Mouse (Mus musculus) yolk sac, embryonic 10.5 days (tissue): ENCODE results near the gene Slc22a14.

Experiments used
- DNase-seq: peaks from one replicate; pipeline ENCODE4 v3.0.0-alpha.2; 2017; ENCODE audit warnings: low spot score

The Slc22a14 gene

DNA sequence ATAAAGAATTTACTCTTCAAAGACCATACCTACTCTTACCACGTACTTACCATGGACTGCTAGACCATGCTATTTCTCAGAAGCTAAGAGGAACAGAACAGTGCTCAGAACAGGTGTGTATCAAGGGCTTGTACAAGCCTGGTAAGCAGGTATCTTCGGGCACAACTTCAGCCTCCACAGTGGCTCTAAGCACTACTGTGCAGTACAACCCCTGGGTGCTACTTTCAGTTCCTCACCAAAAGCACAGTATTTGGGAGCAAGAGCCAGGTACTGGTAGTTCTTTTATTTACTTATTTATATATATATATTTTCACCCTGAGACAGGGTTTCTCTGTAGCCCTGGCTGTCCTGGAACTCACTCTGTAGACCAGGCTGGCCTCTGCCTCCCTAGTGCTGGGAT, 104.5 kb downstream of the Slc22a14 start:
- DNase-seq, result no peak

GRCm38 (mm10) chr9:119258785-119259184, 106.6 kb downstream of the Slc22a14 start:
- no peak for DNase-seq

DNA sequence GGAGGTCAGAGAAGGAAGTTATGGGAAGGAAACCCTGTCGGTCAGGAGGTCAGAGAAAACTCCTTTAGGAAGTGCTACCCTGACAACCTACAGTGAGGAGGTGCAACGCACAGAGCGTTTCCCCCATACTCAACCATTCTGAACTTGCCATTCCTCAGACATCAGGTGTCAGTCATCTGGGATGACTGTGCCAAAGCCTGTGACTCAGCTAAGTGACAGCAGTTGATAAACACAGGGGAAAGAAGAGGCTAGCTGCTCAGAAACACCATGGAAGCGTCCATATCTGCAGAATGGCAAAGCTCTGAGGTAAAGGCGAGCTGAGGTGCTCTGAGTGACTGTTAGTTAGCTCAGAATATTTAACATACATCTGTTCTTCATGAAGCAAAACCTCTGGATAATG, 107.2 kb downstream of the Slc22a14 start:
- DNase-seq, result no peak

GRCm38 (mm10) chr9:119256161-119256560, 109.2 kb downstream of the Slc22a14 start:
- DNase-seq, result no peak

- DNase-seq, result no peak
Measured at GRCm38 (mm10) chr9:119255096-119255495, 110.3 kb downstream of the Slc22a14 start.

- DNase-seq, result no peak
Measured at GRCm38 (mm10) chr9:119254187-119254586, 111.2 kb downstream of the Slc22a14 start.

- DNase-seq, result no peak
Measured at GRCm38 (mm10) chr9:119247996-119248395, 117.4 kb downstream of the Slc22a14 start.

DNA sequence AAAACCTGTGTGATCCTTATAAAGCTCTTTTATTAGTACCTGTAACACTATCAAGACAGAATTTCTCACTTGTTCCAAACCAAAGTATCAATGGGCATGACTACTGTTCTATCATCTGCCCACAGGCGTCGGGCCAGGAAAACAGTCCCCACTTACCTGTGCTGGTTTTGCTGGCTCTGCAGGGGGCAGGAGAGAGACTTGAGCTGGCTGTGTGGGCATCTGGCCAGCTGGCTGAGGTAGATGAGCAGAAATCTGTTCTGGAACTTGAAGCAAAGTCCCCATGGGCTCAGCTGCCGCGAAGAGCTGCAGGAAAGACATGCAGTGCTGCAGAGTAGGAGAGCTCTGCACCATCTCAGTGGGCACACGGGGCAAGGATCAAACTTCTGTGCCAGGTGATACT, 118.5 kb downstream of the Slc22a14 start:
- DNase-seq, result no peak

DNA sequence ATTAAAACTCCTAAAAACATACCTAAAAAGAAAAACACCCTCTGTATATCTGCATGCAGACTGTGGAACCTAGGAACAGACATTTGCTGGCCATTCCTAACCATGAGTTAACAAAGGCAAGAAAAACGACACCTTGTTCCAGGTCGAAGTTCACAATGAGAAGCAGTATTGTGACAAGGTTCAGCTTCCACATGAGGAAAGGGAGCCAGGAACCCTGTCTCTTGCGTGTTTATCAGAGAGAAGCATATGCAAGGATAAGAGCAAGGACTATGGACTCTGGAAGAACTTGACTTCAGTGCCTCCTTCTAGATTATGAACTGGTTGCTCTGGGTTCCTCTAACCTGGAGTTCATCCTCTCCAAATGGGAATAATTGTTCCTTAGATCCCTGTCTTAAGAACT, 121.4 kb downstream of the Slc22a14 start:
- peak; percentile 56 for DNase-seq

GRCm38 (mm10) chr9:119241169-119241865, 124.0 kb downstream of the Slc22a14 start:
- DNase-seq, result no peak

DNA sequence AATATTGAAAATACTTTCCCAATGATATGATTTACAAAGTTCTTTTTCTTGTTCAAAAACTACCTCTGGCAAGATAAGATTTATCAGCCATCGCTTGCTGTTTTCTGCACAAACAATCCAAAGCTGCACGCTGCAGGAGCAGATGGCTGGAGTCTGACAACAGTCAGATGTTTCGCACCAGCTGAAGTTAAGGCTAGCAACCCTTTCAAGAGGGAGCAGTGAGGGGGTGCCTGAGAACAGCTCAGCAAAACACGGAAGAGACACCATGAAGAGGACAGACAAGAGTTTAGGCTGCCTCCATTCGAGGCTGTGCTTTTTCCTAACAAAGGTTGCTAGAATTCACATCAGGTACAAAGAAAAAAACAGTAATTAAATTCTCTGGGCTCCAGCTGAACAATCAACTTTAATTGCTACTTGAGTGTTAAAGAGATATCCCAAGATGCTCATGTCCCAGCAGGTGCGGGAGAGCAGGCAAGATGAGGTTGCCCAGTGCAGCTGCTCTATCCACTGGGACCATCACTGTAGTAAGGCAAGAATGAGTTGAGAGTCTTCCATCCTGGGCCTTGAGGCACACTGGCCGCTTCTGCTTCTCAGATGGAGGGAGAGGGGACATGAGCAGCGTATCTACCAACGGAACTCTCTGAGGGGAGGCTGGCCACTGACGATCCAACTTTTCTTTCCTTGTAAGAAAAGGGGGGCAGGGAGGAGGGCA, 124.9 kb downstream of the Slc22a14 start:
- no peak for DNase-seq

DNA sequence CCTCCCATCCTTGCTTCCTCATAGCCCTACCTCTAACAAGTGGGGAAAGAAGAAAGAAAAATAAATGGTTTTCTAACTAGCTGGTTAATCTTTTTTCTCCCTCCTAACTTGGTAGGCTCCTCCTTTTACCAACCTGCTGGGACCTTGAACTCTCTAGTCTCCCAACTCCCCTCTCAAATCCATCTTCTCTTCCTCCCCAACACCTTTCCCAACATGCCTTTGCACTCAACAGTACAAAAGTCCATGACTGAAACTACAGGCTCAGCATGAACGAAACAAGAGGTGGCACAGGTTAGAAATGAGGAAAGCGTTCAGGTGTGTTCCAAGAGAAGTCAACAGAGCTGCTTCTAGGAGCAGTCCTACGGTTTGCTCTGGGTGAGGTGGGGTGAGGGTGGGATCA, 126.1 kb downstream of the Slc22a14 start:
- DNase-seq, result peak; percentile 72

DNA sequence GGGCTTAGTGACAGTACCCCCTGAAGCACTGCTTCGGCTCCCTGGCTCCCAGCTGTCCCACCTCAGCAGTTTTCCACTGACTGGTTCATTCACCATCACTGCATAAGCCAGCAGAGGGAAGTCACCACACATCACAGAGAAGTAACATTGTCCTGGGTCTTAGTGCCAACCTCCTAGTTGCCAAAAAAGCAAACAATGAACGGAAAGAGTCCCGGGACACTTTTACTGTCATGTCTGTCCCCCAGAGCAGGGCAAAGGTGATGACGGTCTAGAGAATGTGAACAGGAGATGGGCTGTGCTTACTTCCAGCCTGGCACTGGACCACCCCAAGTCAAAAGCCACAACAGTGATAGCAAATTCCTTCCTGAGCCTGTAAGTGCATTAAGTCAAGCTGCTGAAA, 126.6 kb downstream of the Slc22a14 start:
- no peak for DNase-seq

DNA sequence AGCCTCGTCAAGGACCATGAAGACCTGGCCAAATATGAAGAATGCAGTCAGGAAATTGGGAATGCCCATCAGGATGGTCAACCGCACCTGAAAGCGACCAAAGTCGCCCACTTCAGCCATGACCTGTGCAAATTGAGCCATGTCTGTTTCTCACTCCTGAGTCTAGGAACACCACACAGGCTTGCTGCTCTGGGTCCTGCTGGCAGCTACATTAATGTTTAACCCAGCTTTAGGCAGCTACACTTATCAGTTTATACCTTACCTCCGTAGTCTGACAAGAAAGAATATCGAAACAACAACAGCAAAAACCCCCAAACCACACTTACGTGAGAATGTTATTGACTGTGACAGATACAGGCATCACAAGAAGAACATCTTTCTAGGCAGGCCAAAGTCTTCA, 133.8 kb downstream of the Slc22a14 start:
- peak; percentile 39 for DNase-seq

DNA sequence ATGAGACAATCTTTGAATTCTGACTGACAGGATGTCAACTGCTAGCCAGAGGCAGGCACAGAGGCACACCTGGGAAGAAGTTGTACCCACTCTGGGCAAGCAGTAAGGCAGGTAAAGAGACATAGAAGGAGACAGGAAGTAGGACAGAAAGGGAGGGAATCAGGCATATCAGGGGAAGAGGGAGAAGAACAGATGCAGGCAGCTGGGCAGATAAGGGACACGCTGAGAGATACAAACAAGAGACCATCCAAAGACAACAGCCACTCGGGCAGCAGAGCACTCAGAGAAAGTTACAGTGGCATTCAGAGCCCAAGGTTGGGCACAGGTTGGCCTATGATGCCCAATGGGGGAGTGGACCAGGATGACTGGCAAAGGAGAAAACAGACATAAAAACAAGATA, 134.5 kb downstream of the Slc22a14 start:
- no peak for DNase-seq

GRCm38 (mm10) chr9:119220249-119220648, 145.1 kb downstream of the Slc22a14 start:
- no peak for DNase-seq

- no peak for DNase-seq
Measured at GRCm38 (mm10) chr9:119219667-119220066, 145.7 kb downstream of the Slc22a14 start.

- DNase-seq, result peak; percentile 40
Measured at GRCm38 (mm10) chr9:119215341-119215740, 150.0 kb downstream of the Slc22a14 start.

- DNase-seq, result no peak
Measured at GRCm38 (mm10) chr9:119214601-119215000, 150.8 kb downstream of the Slc22a14 start.

DNA sequence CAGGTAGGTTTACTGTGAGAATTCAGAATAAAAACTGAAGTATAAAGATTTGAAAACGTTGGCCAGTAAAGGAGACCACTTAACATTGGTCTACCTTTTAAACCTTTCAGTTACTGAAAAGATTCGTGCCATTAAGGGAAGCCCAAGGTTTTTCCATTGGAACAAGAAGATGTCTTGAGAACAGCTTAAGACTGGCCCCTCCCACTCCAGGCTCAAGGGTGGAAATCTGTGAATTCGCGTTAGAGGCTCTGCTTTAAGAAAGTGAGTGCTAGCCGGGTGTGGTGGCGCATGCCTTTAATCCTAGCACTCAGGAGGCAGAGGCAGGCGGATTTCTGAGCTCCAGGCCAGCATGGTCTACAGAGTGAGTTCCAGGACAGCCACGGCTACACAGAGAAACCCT, 152.4 kb downstream of the Slc22a14 start:
- DNase-seq, result no peak

- DNase-seq, result no peak
Measured at GRCm38 (mm10) chr9:119208998-119209397, 156.4 kb downstream of the Slc22a14 start, which contains the start of gene Slc22a13. Gene Slc22a13, minus strand, starts transcription at chr9:119209098.

DNA sequence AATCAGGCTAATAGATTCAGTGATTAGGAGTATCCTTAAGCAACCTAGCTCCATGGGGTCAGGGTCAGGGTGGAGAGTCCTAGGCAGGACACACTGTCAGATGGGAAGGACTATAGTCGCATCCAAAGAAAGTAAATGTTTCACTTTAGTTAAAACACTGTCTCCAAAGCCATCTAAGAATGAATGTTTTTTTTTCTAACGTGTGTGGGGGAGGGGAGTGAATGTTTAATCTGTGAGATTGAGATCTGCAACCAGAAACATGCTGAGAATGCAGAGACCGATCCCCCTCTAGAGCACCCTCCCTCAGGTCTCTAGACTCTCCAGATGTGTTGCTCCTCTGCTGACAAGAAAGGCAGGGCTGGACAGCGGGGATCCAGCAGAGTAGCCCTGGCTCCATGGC, 158.2 kb downstream of the Slc22a14 start:
- DNase-seq, result peak; percentile 78

DNA sequence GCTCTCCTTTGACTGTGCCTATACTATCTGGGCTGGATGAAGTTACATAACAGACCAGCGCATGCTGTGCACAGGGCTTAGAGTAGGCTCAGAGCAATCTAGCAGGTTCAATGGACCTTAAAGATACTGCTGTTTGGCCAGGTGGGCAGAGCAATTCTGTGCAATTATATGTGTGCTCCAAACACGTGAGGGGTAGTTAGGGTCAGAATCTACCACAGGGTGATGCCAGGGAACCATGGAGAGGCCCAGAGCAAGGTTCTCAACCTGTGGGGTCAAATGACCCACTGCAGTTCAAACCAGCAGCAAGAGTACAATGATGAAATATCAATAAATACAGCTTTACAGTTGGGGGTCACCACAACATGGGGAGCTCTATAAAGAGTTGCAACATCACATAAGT, 158.7 kb downstream of the Slc22a14 start:
- DNase-seq, result no peak

- no peak for DNase-seq
Measured at GRCm38 (mm10) chr9:119205756-119206155, 159.6 kb downstream of the Slc22a14 start.
